7 mouse cellular contexts compared by ENCODE assay signal in genomic region chr5:108676772-108677498, GRCm38 (mm10). TPM values are rescaled to one million over a fixed set of nuclear protein-coding genes. Genes with fewer than 3 reads are reported as not detected.
DNase-seq lines count a peak whose midpoint lies in the region; ATAC-seq lines count a peak whose summit lies in the region.

No protein-coding gene starts in this region.

- H3K36me3 ChIP-seq in lung, embryonic 15.5 days = peaks cover 5% of the 10 kb centered on the region; the same call in 1 of the 2 replicates
- no peaks in the 10 kb centered on the region for H3K36me3 ChIP-seq in forebrain, embryonic 11.5 days (ENCODE audit: control insufficient read depth, insufficient read depth, low read length)
- H3K36me3 ChIP-seq in limb, embryonic 15.5 days = peaks cover 20% of the 10 kb centered on the region
- H3K36me3 ChIP-seq in stomach, embryonic 15.5 days = peaks cover 12% of the 10 kb centered on the region; the same call in 1 of the 2 replicates

- ATAC-seq in lung, embryonic 15.5 days (ENCODE audit: borderline replicate concordance, extremely low read depth, low FRiP score, low TSS enrichment) = no peak; the same call in 1 of the 2 replicates
- ATAC-seq in forebrain, embryonic 11.5 days (replicated peaks; ENCODE audit: low FRiP score) = peak; percentile 52; the same call in 1 of the 2 replicates
- 0 out of 2 replicates have a peak, but pooled peaks have one; percentile 46 for ATAC-seq in limb, embryonic 15.5 days (ENCODE audit: insufficient number of reproducible peaks, low FRiP score, low TSS enrichment, low read depth)
- peak; percentile 66 for ATAC-seq in stomach, embryonic 15.5 days (ENCODE audit: insufficient read depth, low FRiP score, low read depth)

- DNase-seq in lung, postnatal 36 days = no peak
- DNase-seq in forebrain, embryonic 11.5 days (ENCODE audit: low spot score) = no peak
- DNase-seq in urinary bladder, adult 18-20 months (ENCODE audit: low spot score in 2 of 2) = no peak
- DNase-seq in cerebellum, adult 11 months = no peak

- H3K9me3 ChIP-seq in lung, embryonic 15.5 days = no peaks in the 10 kb centered on the region
- H3K9me3 ChIP-seq in forebrain, embryonic 11.5 days (ENCODE audit: control insufficient read depth, low read length) = no peaks in the 10 kb centered on the region
- H3K9me3 ChIP-seq in limb, embryonic 15.5 days = no peaks in the 10 kb centered on the region
- no peaks in the 10 kb centered on the region for H3K9me3 ChIP-seq in stomach, embryonic 15.5 days

- H3K4me1 ChIP-seq in lung, embryonic 15.5 days = peaks cover 15% of the 10 kb centered on the region
- peaks cover 11% of the 10 kb centered on the region; the same call in 1 of the 2 replicates for H3K4me1 ChIP-seq in forebrain, embryonic 11.5 days (replicated peaks; ENCODE audit: control insufficient read depth, insufficient read depth, low read length)
- H3K4me1 ChIP-seq in limb, embryonic 15.5 days = peaks cover 16% of the 10 kb centered on the region
- peaks cover 12% of the 10 kb centered on the region for H3K4me1 ChIP-seq in stomach, embryonic 15.5 days

- 17% methylated on average over 5 of the region's 5 CpGs for WGBS in lung, embryonic 15.5 days
- 16% methylated on average over 5 of the region's 5 CpGs for WGBS in forebrain, embryonic 11.5 days
- WGBS in limb, embryonic 15.5 days = 9% methylated on average over 5 of the region's 5 CpGs
- 11% methylated on average over 5 of the region's 5 CpGs for WGBS in stomach, embryonic 15.5 days

- H3K4me3 ChIP-seq in lung, embryonic 15.5 days = peak overlapping the region; percentile 33
- H3K4me3 ChIP-seq in forebrain, embryonic 11.5 days (ENCODE audit: low read depth, low read length) = peak overlapping the region; percentile 28
- peak overlapping the region; percentile 38 for H3K4me3 ChIP-seq in limb, embryonic 15.5 days
- H3K4me3 ChIP-seq in stomach, embryonic 15.5 days (replicated peaks) = peak overlapping the region; percentile 36

- H3K4me2 ChIP-seq in lung, embryonic 15.5 days = peak overlapping the region; percentile 56
- peak overlapping the region; percentile 64 for H3K4me2 ChIP-seq in forebrain, embryonic 11.5 days (ENCODE audit: low read depth, low read length, severe bottlenecking)
- H3K4me2 ChIP-seq in limb, embryonic 15.5 days = peak overlapping the region; percentile 56
- peak overlapping the region; percentile 65 for H3K4me2 ChIP-seq in stomach, embryonic 15.5 days

- peak overlapping the region; percentile 14; the same call in 1 of the 2 replicates for H3K9ac ChIP-seq in lung, embryonic 15.5 days
- peak overlapping the region; percentile 66 for H3K9ac ChIP-seq in forebrain, embryonic 11.5 days (ENCODE audit: low read length)
- no peak overlapping the region for H3K9ac ChIP-seq in limb, embryonic 15.5 days
- no peak overlapping the region for H3K9ac ChIP-seq in stomach, embryonic 15.5 days

- peak overlapping the region; percentile 72; the same call in 1 of the 2 replicates for H3K27ac ChIP-seq in lung, embryonic 15.5 days
- peak overlapping the region; percentile 80; the same call in 1 of the 2 replicates for H3K27ac ChIP-seq in forebrain, embryonic 11.5 days (ENCODE audit: low read depth, low read length)
- peak overlapping the region; percentile 86 for H3K27ac ChIP-seq in limb, embryonic 15.5 days
- peak overlapping the region; percentile 68 for H3K27ac ChIP-seq in stomach, embryonic 15.5 days

- no peaks in the 10 kb centered on the region for H3K27me3 ChIP-seq in lung, embryonic 15.5 days
- H3K27me3 ChIP-seq in forebrain, embryonic 11.5 days (ENCODE audit: control insufficient read depth, insufficient read depth, low read length) = no peaks in the 10 kb centered on the region
- H3K27me3 ChIP-seq in limb, embryonic 15.5 days = no peaks in the 10 kb centered on the region
- H3K27me3 ChIP-seq in stomach, embryonic 15.5 days (replicated peaks) = no peaks in the 10 kb centered on the region

RNA-seq across cellular contexts. Expression of gene Slc26a1, which starts 1.6 kb away (rescaled TPM):
- polyA plus RNA-seq in lung, embryonic 15.5 days (2015; fragmentation: Nextera tagmentation; extraction: Ambion mirVana) = 0.39 and 0.50 TPM in 2 replicates
- polyA plus RNA-seq in forebrain, embryonic 11.5 days (2014; fragmentation: Nextera tagmentation; extraction: Ambion mirVana) = 1.1 and 1.5 TPM in 2 replicates
- polyA plus RNA-seq in limb, embryonic 15.5 days (2015; fragmentation: Nextera tagmentation; extraction: Ambion mirVana) = 0.56 and 0.81 TPM in 2 replicates
- polyA plus RNA-seq in stomach, embryonic 15.5 days (2015; fragmentation: Nextera tagmentation; extraction: Ambion mirVana) = 2.3 and 2.6 TPM in 2 replicates

RNA-seq across cellular contexts. Expression of gene Dgkq, which starts 7.5 kb away (rescaled TPM):
- polyA plus RNA-seq in lung, embryonic 15.5 days (2015; fragmentation: Nextera tagmentation; extraction: Ambion mirVana) = 10.7 and 11.7 TPM in 2 replicates
- 13.6 and 13.9 TPM in 2 replicates for polyA plus RNA-seq in forebrain, embryonic 11.5 days (2014; fragmentation: Nextera tagmentation; extraction: Ambion mirVana)
- 15.7 and 17.1 TPM in 2 replicates for polyA plus RNA-seq in limb, embryonic 15.5 days (2015; fragmentation: Nextera tagmentation; extraction: Ambion mirVana)
- 10.6 and 11.0 TPM in 2 replicates for polyA plus RNA-seq in stomach, embryonic 15.5 days (2015; fragmentation: Nextera tagmentation; extraction: Ambion mirVana)

RNA-seq across cellular contexts. Expression of gene Fgfrl1, which starts 15.2 kb away (rescaled TPM):
- polyA plus RNA-seq in lung, embryonic 15.5 days (2015; fragmentation: Nextera tagmentation; extraction: Ambion mirVana) = 35.8 and 36.3 TPM in 2 replicates
- 22.0 and 24.5 TPM in 2 replicates for polyA plus RNA-seq in forebrain, embryonic 11.5 days (2014; fragmentation: Nextera tagmentation; extraction: Ambion mirVana)
- polyA plus RNA-seq in limb, embryonic 15.5 days (2015; fragmentation: Nextera tagmentation; extraction: Ambion mirVana) = 32.0 and 36.1 TPM in 2 replicates
- polyA plus RNA-seq in stomach, embryonic 15.5 days (2015; fragmentation: Nextera tagmentation; extraction: Ambion mirVana) = 25.9 and 26.4 TPM in 2 replicates

RNA-seq across cellular contexts. Expression of gene Idua, which starts 16.8 kb away (rescaled TPM):
- polyA plus RNA-seq in lung, embryonic 15.5 days (2015; fragmentation: Nextera tagmentation; extraction: Ambion mirVana) = 12.1 and 14.5 TPM in 2 replicates
- polyA plus RNA-seq in forebrain, embryonic 11.5 days (2014; fragmentation: Nextera tagmentation; extraction: Ambion mirVana) = 11.5 and 11.6 TPM in 2 replicates
- polyA plus RNA-seq in limb, embryonic 15.5 days (2015; fragmentation: Nextera tagmentation; extraction: Ambion mirVana) = 17.8 TPM in 2 replicates
- 13.4 and 13.9 TPM in 2 replicates for polyA plus RNA-seq in stomach, embryonic 15.5 days (2015; fragmentation: Nextera tagmentation; extraction: Ambion mirVana)

RNA-seq across cellular contexts. Expression of gene Tmem175, which starts 47.4 kb away (rescaled TPM):
- 28.3 and 29.5 TPM in 2 replicates for polyA plus RNA-seq in lung, embryonic 15.5 days (2015; fragmentation: Nextera tagmentation; extraction: Ambion mirVana)
- 19.4 and 22.2 TPM in 2 replicates for polyA plus RNA-seq in forebrain, embryonic 11.5 days (2014; fragmentation: Nextera tagmentation; extraction: Ambion mirVana)
- 27.9 and 30.8 TPM in 2 replicates for polyA plus RNA-seq in limb, embryonic 15.5 days (2015; fragmentation: Nextera tagmentation; extraction: Ambion mirVana)
- 23.9 and 26.5 TPM in 2 replicates for polyA plus RNA-seq in stomach, embryonic 15.5 days (2015; fragmentation: Nextera tagmentation; extraction: Ambion mirVana)

Comparison
In these comparisons a context has a peak if more than half of its experiments do, and no peak if none do; other contexts are left out.
1. H3K9ac ChIP-seq: peak in lung, embryonic 15.5 days (single experiment) and forebrain, embryonic 11.5 days (single experiment); none in limb, embryonic 15.5 days (single experiment) and stomach, embryonic 15.5 days (single experiment).
2. Peak in every context shown above with its lines, with median percentiles within 50 percentile points of each other: H3K27ac ChIP-seq, H3K4me2 ChIP-seq and H3K4me3 ChIP-seq.